Mouse (Mus musculus) limb, embryonic 14.5 days (tissue): ENCODE measurements around the gene Cfap69. TPM values are rescaled to one million over a fixed set of nuclear protein-coding genes. Genes with fewer than 3 reads are reported as not detected.
"Not testable (repeated sequence)": the region's sequence is repeated elsewhere in the genome, so short reads cannot be mapped to it uniquely, and the experiment has no call there.

Experiments used
- ATAC-seq: fragments of 200-750 bp; cut with Nextera tagmentation; 2 replicates; pipeline ENCODE4 v1.8.0; 2017; ENCODE audit warnings: low read depth, moderate number of reproducible peaks, moderate TSS enrichment; ENCODE audit not compliant: low FRiP score
- DNase-seq: peaks from one replicate; pipeline ENCODE4 v3.0.0-alpha.2; 2015; ENCODE audit warnings: low spot score
- H3K27ac ChIP-seq: fragments of 300-500 bp; sonication (generic); replicated peaks from 2 replicates; pipeline ENCODE4 v1.5.1; 2014; ENCODE audit warnings: low read depth, mild to moderate bottlenecking, low read length, moderate library complexity, mixed read lengths
- H3K27me3 ChIP-seq: fragments of 300-500 bp; sonication (generic); 2 replicates; pipeline ENCODE4 v1.6.1; 2014; ENCODE audit warnings: low read length, mixed read lengths; ENCODE audit not compliant: control insufficient read depth, insufficient read depth
- H3K36me3 ChIP-seq: fragments of 300-500 bp; sonication (generic); 2 replicates; pipeline ENCODE4 v1.6.1; 2014; ENCODE audit warnings: mild to moderate bottlenecking, low read length, moderate library complexity, mixed read lengths; ENCODE audit not compliant: control insufficient read depth, insufficient read depth
- H3K4me1 ChIP-seq: fragments of 300-500 bp; sonication (generic); 2 replicates; pipeline ENCODE4 v1.6.1; 2014; ENCODE audit warnings: antibody characterized with exemption, low read length, mixed read lengths; ENCODE audit not compliant: control insufficient read depth, insufficient read depth
- H3K4me2 ChIP-seq: fragments of 300-500 bp; sonication (generic); replicated peaks from 2 replicates; pipeline ENCODE4 v1.6.1; 2014; ENCODE audit warnings: low read depth, mild to moderate bottlenecking, low read length, moderate library complexity; ENCODE audit not compliant: severe bottlenecking
- H3K4me3 ChIP-seq: fragments of 300-500 bp; sonication (generic); replicated peaks from 2 replicates; pipeline ENCODE4 v1.5.1; 2014; ENCODE audit warnings: low read length
- H3K9ac ChIP-seq: fragments of 300-500 bp; sonication (generic); 2 replicates; pipeline ENCODE4 v1.6.1; 2014; ENCODE audit warnings: mild to moderate bottlenecking, low read depth, low read length, moderate library complexity; ENCODE audit not compliant: severe bottlenecking
- H3K9me3 ChIP-seq: fragments of 300-500 bp; sonication (generic); 2 replicates; pipeline ENCODE4 v1.6.1; 2016; ENCODE audit warnings: low read length; ENCODE audit not compliant: control insufficient read depth
- POLR2A ChIP-seq: fragments of 200-500 bp; IDR thresholded peaks from 2 replicates; pipeline ENCODE4 v1.8.0; 2012; ENCODE audit warnings: inconsistent platforms, mild to moderate bottlenecking, moderate library complexity, borderline replicate concordance; ENCODE audit not compliant: insufficient read depth, insufficient read length; ENCODE audit errors: extremely low read depth
- WGBS: fragments of 180-500 bp; shearing (Covaris S2); extraction: QIAGEN DNeasy Blood & Tissue Kit; methylation state at CpG from one replicate; pipeline ENCODE4 v1.1.7; 2014; 5-methylcytosine and 5-hydroxymethylcytosine counted together
- polyA plus RNA-seq, 2 experiments: library from polyadenylated mRNA; depleted of rRNA in 1 of 2; stranded (reverse) in 1 of 2; unstranded in 1 of 2; fragments of >200 nt; fragmentation: Nextera tagmentation in 1 of 2; extraction: Ambion mirVana in 1 of 2; gene quantifications; 2 replicates each; pipeline versions ENCODE4 v1.2.1 to v1.2.3; 2012 to 2014

The Cfap69 gene
- polyA plus RNA-seq, 2 experiments: 2.6 to 3.8 TPM

DNA sequence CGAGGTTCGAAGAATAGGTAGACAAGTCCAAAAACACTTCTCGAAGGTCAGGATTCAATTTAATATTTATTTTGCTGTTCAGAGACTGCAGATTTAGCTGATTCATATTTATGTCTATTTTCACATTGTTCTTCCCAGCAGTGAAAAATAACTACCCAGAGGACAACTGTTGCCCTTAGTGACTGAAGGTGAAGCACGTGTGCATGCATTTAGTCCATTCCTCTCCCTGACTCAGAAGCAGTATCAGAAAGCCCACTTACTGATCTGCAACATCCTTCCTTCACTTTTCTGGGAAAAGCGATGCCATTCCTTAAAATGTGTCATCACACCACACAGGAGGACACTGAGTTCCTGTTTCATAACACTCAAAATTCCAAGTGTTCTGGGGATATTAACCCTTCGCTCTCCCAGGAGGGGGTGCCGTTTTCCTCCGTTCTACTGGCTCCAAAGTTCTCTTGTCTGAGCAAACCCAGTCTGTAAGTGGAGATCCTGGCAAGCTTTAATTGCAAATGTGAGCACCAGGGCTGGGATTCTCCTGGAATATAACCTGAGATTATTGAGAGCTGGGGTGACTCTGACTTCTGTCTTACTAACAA lies 25.0 kb upstream of the Cfap69 start:
- Histone ChIP-seq H3K4me3 (no peak overlapping the region), H3K27ac (no peak overlapping the region), H3K9me3 (no peaks in the 10 kb centered on the region), H3K27me3 (no peaks in the 10 kb centered on the region), H3K36me3 (no peaks in the 10 kb centered on the region), H3K4me1 (peaks cover 7% of the 10 kb centered on the region; the same call in 1 of the 2 replicates), H3K9ac (no peak overlapping the region), H3K4me2 (no peak overlapping the region)
- DNase-seq (no peak), ATAC-seq (no peak)
- WGBS: 61% methylated on average over 8 of the region's 8 CpGs
- TF ChIP-seq POLR2A: no peak

- no peak for DNase-seq
- no peak overlapping the region for H3K4me3 ChIP-seq
- TF ChIP-seq POLR2A: no peak
- H3K9me3 ChIP-seq: no peaks in the 10 kb centered on the region
- no peak overlapping the region for H3K27ac ChIP-seq
- no peaks in the 10 kb centered on the region for H3K36me3 ChIP-seq
- WGBS: 55% methylated on average over 6 of the region's 6 CpGs
- no peak overlapping the region for H3K4me2 ChIP-seq
- H3K27me3 ChIP-seq: no peaks in the 10 kb centered on the region
- no peak overlapping the region for H3K9ac ChIP-seq
- peaks cover 7% of the 10 kb centered on the region; the same call in 1 of the 2 replicates for H3K4me1 ChIP-seq
- ATAC-seq: no peak
Observed at GRCm38 (mm10) chr5:5688228-5688627, 24.2 kb upstream of the Cfap69 start.

- WGBS: 0% methylated on average over 1 of the region's 1 CpGs
- no peaks in the 10 kb centered on the region; the same call in 1 of the 2 replicates for H3K4me1 ChIP-seq
- no peak overlapping the region for H3K27ac ChIP-seq
- no peak overlapping the region for H3K4me3 ChIP-seq
- no peak for TF ChIP-seq POLR2A
- no peak overlapping the region for H3K9ac ChIP-seq
- no peaks in the 10 kb centered on the region for H3K27me3 ChIP-seq
- no peaks in the 10 kb centered on the region for H3K36me3 ChIP-seq
- ATAC-seq: no peak
- no peaks in the 10 kb centered on the region for H3K9me3 ChIP-seq
- no peak overlapping the region for H3K4me2 ChIP-seq
- no peak for DNase-seq
Observed at GRCm38 (mm10) chr5:5686973-5687372, 22.9 kb upstream of the Cfap69 start.

- not testable (repeated sequence) for H3K36me3 ChIP-seq, H3K9me3 ChIP-seq, DNase-seq, ATAC-seq, H3K9ac ChIP-seq, H3K4me2 ChIP-seq, H3K4me3 ChIP-seq, H3K27ac ChIP-seq, H3K27me3 ChIP-seq, H3K4me1 ChIP-seq
- 76% methylated on average over 2 of the region's 2 CpGs for whole genome bisulfite sequencing
Observed at GRCm38 (mm10) chr5:5684946-5685345, 20.9 kb upstream of the Cfap69 start.

DNA sequence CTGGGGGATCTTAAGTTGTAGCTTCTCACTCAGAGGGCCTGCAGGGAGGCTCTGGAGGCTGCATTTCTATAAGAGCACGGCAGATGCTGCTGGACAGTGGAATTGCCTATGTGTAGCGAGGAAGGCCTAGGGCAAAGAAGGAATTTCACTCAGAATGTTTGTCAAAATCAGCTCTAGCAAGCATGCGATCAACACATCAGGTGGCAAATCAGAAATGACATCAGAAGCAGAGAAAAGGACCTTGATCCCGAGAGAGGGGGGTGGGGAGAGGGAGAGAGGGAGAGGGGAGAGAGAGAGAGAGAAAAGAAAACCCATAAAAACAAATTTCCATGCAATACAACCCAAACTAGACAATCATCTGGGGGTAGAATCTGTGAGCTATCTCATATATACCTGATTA lies 19.3 kb upstream of the Cfap69 start:
- Histone ChIP-seq H3K27me3 (no peaks in the 10 kb centered on the region), H3K36me3 (no peaks in the 10 kb centered on the region), H3K4me1 (no peaks in the 10 kb centered on the region), H3K4me2 (no peak overlapping the region), H3K9me3 (no peaks in the 10 kb centered on the region), H3K9ac (no peak overlapping the region), H3K4me3 (no peak overlapping the region), H3K27ac (no peak overlapping the region)
- no peak for TF ChIP-seq POLR2A
- 63% methylated on average over 4 of the region's 4 CpGs for WGBS
- ATAC-seq (no peak), DNase-seq (no peak)

DNA sequence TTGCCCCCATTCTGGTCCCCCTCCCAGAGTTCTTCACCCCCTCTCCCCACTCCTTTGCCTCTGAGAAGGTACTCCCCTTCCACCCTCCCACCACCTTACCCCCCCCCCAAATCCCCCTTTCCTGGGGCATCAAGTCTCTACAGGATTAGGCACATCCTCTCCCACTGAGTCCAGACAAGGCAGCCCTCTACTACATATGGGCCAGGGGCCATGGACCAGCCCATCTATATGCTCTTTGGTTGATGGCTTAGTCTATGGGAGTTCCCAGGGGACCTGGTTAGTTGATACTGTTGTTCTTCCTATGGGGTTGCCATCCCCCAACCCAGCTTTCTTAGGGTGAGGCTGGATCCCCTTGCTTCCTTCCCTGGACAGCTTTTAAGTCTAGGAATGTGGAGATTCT lies 15.4 kb upstream of the Cfap69 start:
- no peaks in the 10 kb centered on the region for H3K4me1 ChIP-seq
- no peak overlapping the region for H3K4me2 ChIP-seq
- no peak overlapping the region for H3K4me3 ChIP-seq
- no peaks in the 10 kb centered on the region for H3K27me3 ChIP-seq
- H3K9me3 ChIP-seq: no peaks in the 10 kb centered on the region
- peaks cover 15% of the 10 kb centered on the region for H3K36me3 ChIP-seq
- no peak for TF ChIP-seq POLR2A
- DNase-seq (no peak), ATAC-seq (no peak)
- no peak overlapping the region for H3K27ac ChIP-seq
- no peak overlapping the region for H3K9ac ChIP-seq
